Mouse (Mus musculus): ENCODE results near the gene Tlx3.

GRCm38 (mm10) chr11:33232056-33232455 lies 28.7 kb upstream of the Tlx3 start:
- TF ChIP-seq GATA1 (IDR thresholded peaks at IDR 0.05; ENCODE audit: borderline replicate concordance, low read length) (no peak), FLI1 (IDR thresholded peaks at IDR 0.05; ENCODE audit: low read length) (no peak)

Measured in megakaryocyte, embryonic 14.5 days (primary cell).